Mouse (Mus musculus): Measurements from ENCODE around the gene Krtap5-1.
"Not testable (repeated sequence)": the region's sequence is repeated elsewhere in the genome, so short reads cannot be mapped to it uniquely, and the experiment has no call there.

The Krtap5-1 gene

GRCm38 (mm10) chr7:142297018-142297417 lies at the start of gene Krtap5-1:
Gene Krtap5-1, minus strand, starts transcription at chr7:142297118.
- not testable (repeated sequence) for DNase-seq

GRCm38 (mm10) chr7:142342247-142342640 lies 45.3 kb upstream of the Krtap5-1 start:
- DNase-seq, result no peak

GRCm38 (mm10) chr7:142341564-142342246 lies 44.8 kb upstream of the Krtap5-1 start:
- peak; percentile 56 to 76 for DNase-seq

GRCm38 (mm10) chr7:142340269-142340970 lies 43.5 kb upstream of the Krtap5-1 start:
- DNase-seq, result peak; percentile 61 to 71

- DNase-seq, result no peak
Observed at GRCm38 (mm10) chr7:142335151-142335550, 38.2 kb upstream of the Krtap5-1 start.

- DNase-seq, result peak; percentile 86 to 90
Observed at GRCm38 (mm10) chr7:142334246-142334645, 37.3 kb upstream of the Krtap5-1 start.

- not testable (repeated sequence) for DNase-seq
Observed at GRCm38 (mm10) chr7:142332741-142333140, 35.8 kb upstream of the Krtap5-1 start.

GRCm38 (mm10) chr7:142331281-142331680 lies 34.4 kb upstream of the Krtap5-1 start:
- DNase-seq, result no peak

GRCm38 (mm10) chr7:142330271-142330724 lies 33.4 kb upstream of the Krtap5-1 start:
- no peak for DNase-seq

- no peak for DNase-seq
Observed at GRCm38 (mm10) chr7:142328507-142328906, 31.6 kb upstream of the Krtap5-1 start.

GRCm38 (mm10) chr7:142326714-142327445 lies 30.0 kb upstream of the Krtap5-1 start:
- no peak for DNase-seq

GRCm38 (mm10) chr7:142323396-142324117 lies 26.6 kb upstream of the Krtap5-1 start:
- DNase-seq, result peak; percentile 58 to 70

GRCm38 (mm10) chr7:142322641-142323040 lies 25.7 kb upstream of the Krtap5-1 start:
- peak; percentile 62 to 80 for DNase-seq

GRCm38 (mm10) chr7:142321637-142322306 lies 24.9 kb upstream of the Krtap5-1 start:
- not testable (repeated sequence) for DNase-seq

- no peak for DNase-seq
Observed at GRCm38 (mm10) chr7:142320906-142321305, 24.0 kb upstream of the Krtap5-1 start.

- no peak for DNase-seq
Observed at GRCm38 (mm10) chr7:142319124-142319523, 22.2 kb upstream of the Krtap5-1 start.

- no peak for DNase-seq
Observed at GRCm38 (mm10) chr7:142317216-142317615, 20.3 kb upstream of the Krtap5-1 start.

GRCm38 (mm10) chr7:142316558-142316957 lies 19.6 kb upstream of the Krtap5-1 start:
- peak; percentile 47 to 52 for DNase-seq

GRCm38 (mm10) chr7:142314600-142315285 lies 17.8 kb upstream of the Krtap5-1 start:
- DNase-seq, result no peak

GRCm38 (mm10) chr7:142303929-142304328 lies 7.0 kb upstream of the Krtap5-1 start:
- DNase-seq, result not testable (repeated sequence)

- DNase-seq, result no peak
Observed at GRCm38 (mm10) chr7:142303249-142303648, 6.3 kb upstream of the Krtap5-1 start, which contains the start of gene Krtap5-4. Gene Krtap5-4, plus strand, starts transcription at chr7:142303549.

All from thymus, postnatal 36 days (tissue).